Mouse (Mus musculus): ENCODE data around the gene Pabpc4.

The Pabpc4 gene

GRCm38 (mm10) chr4:123342091-123342641, 80.0 kb downstream of the Pabpc4 start:
- DNase-seq (ENCODE audit: low read depth, low spot score): no peak

- DNase-seq (ENCODE audit: low read depth, low spot score): peak; percentile 85
Measured at GRCm38 (mm10) chr4:123342642-123343470, 80.7 kb downstream of the Pabpc4 start, which contains the start of gene Bmp8a. Gene Bmp8a (minus strand): TSS chr4:123343252.

GRCm38 (mm10) chr4:123343471-123343789, 81.3 kb downstream of the Pabpc4 start:
- DNase-seq (ENCODE audit: low read depth, low spot score): no peak
